ENCODE assay signal across 8 mouse cellular contexts in genomic region chr6:116072746-116073261, GRCm38 (mm10).
DNase-seq lines count a peak whose midpoint lies in the region; ATAC-seq and TF ChIP-seq lines count a peak whose summit lies in the region.

No protein-coding gene starts in this region.

- TF ChIP-seq CTCF in Patski (IDR thresholded peaks at IDR 0.05), result no peak

- POLR2A ChIA-PET in Patski (lab: Charles Lee), result no interaction called here

- H3K4me3 ChIP-seq in kidney, embryonic 15.5 days (replicated peaks), result no peak overlapping the region

- peaks cover 12% of the 10 kb centered on the region for H3K4me1 ChIP-seq in kidney, embryonic 15.5 days

- H3K9me3 ChIP-seq in kidney, embryonic 15.5 days (replicated peaks), result no peaks in the 10 kb centered on the region

- H3K9ac ChIP-seq in kidney, embryonic 15.5 days, result no peak overlapping the region

- intact Hi-C loops in left cerebral cortex, postnatal 14 days (cut with DNase I), result no loop called here

- in situ Hi-C loops in Patski (cut with MboI; ENCODE audit: low pct_unique_long_range_greater_than_20kb), result no loop called here

- peak overlapping the region; percentile 46; the same call in 1 of the 2 replicates for H3K27ac ChIP-seq in kidney, embryonic 15.5 days

- no peaks in the 10 kb centered on the region for H3K27me3 ChIP-seq in Patski
- H3K27me3 ChIP-seq in kidney, embryonic 15.5 days, result no peaks in the 10 kb centered on the region

- no peak overlapping the region for H3K4me2 ChIP-seq in kidney, embryonic 15.5 days

- DNase-seq in MN1 (ENCODE audit: low spot score) (peak; percentile 11), Patski (ENCODE audit: low read depth, low spot score) (no peak)
- DNase-seq in right cerebral cortex, postnatal 25 days, result no peak
- no peak for DNase-seq in left cerebral cortex, postnatal 14 days (ENCODE audit: low spot score in 2 of 2)

- no peaks in the 10 kb centered on the region for H3K36me3 ChIP-seq in kidney, embryonic 15.5 days

- peak; percentile 69 for ATAC-seq in Patski
- ATAC-seq in granulocyte monocyte progenitor cell, adult 5-6 weeks (replicated peaks; ENCODE audit: poor library complexity, severe bottlenecking), result peak; percentile 89
- no peak for ATAC-seq in kidney, embryonic 15.5 days (replicated peaks; ENCODE audit: low FRiP score)
- peak; percentile 47; the same call in 1 of the 2 replicates for ATAC-seq in megakaryocyte-erythroid progenitor cell, adult 5-6 weeks (replicated peaks; ENCODE audit: low FRiP score, low TSS enrichment, poor library complexity, severe bottlenecking)
- no peak for ATAC-seq in erythroid progenitor cell, adult 5-6 weeks (replicated peaks; ENCODE audit: low FRiP score, poor library complexity, severe bottlenecking)

- CTCF ChIA-PET in Patski (lab: Charles Lee), result interaction anchor here (0.7 to 3.4 kb wide), 5 partner anchors 9 to 21 kb away, joined by 3 to 15 read pairs (median 4); no protein-coding TSS in a partner anchor

- 57% methylated on average over 8 of the region's 8 CpGs for WGBS in kidney, embryonic 15.5 days

Comparison
In these comparisons a context has a peak if more than half of its experiments do, and no peak if none do; other contexts are left out.
1. ATAC-seq: peak in Patski (single experiment), granulocyte monocyte progenitor cell, adult 5-6 weeks (single experiment) and megakaryocyte-erythroid progenitor cell, adult 5-6 weeks (single experiment); none in kidney, embryonic 15.5 days (single experiment) and erythroid progenitor cell, adult 5-6 weeks (single experiment).